Mouse (Mus musculus) CH12.LX (cell line): ENCODE measurements around the gene Atp8b3. TPM values are rescaled to one million over a fixed set of nuclear protein-coding genes. Genes with fewer than 3 reads are reported as not detected.
A peak's percentile ranks its signal among the peaks of the same experiment; 100 is the strongest.

Experiments
- DNase-seq: peaks from one replicate; pipeline ENCODE4 v3.0.0-alpha.2; 2013; ENCODE audit errors: extremely low read depth
- H3K27ac ChIP-seq: 2 replicates; pipeline ENCODE4 v1.5.1; 2012; ENCODE audit warnings: low read depth, mild to moderate bottlenecking, control low read depth, moderate library complexity; ENCODE audit not compliant: insufficient read depth
- H3K27me3 ChIP-seq: replicated peaks from 2 replicates; pipeline ENCODE3; 2012; ENCODE audit warnings: inconsistent platforms
- H3K36me3 ChIP-seq, 2 experiments: replicated peaks in 1 of 2; 2 replicates each; pipeline versions ENCODE3 to v1.6.1; 2012; ENCODE audit warnings: inconsistent platforms in 1 of 2, low read length in 1 of 2, mild to moderate bottlenecking in 1 of 2, mixed read lengths in 1 of 2, moderate library complexity in 1 of 2; ENCODE audit not compliant: control insufficient read depth in 1 of 2, insufficient read depth in 1 of 2
- H3K4me1 ChIP-seq, 2 experiments: 2 replicates each; pipeline ENCODE4 v1.6.1; 2012; ENCODE audit warnings: inconsistent platforms in 1 of 2, moderate library complexity in 1 of 2; ENCODE audit not compliant: insufficient read depth in 2 of 2, control insufficient read depth in 1 of 2
- H3K4me2 ChIP-seq: 2 replicates; pipeline ENCODE4 v1.6.1; 2012; ENCODE audit warnings: low read depth, mild to moderate bottlenecking, control low read depth; ENCODE audit not compliant: poor library complexity, insufficient read depth, severe bottlenecking
- H3K4me3 ChIP-seq, 3 experiments: fragments of 150-350 bp in 1 of 3; sonication (generic) in 1 of 3; replicated peaks in 1 of 3; 2 replicates each; pipeline versions ENCODE3 to v1.5.1; 2011 to 2012; ENCODE audit warnings: low read depth in 2 of 3, low read length in 2 of 3, mild to moderate bottlenecking in 2 of 3, moderate library complexity in 2 of 3, control low read depth in 1 of 3, improper control_type of control experiment in 1 of 3, inconsistent platforms in 1 of 3, mixed read lengths in 1 of 3; ENCODE audit not compliant: poor library complexity in 1 of 3
- H3K79me2 ChIP-seq: replicated peaks from 2 replicates; pipeline ENCODE4 v1.6.1; 2012; ENCODE audit warnings: mild to moderate bottlenecking, moderate library complexity; ENCODE audit not compliant: control insufficient read depth, poor library complexity, insufficient read depth, severe bottlenecking; ENCODE audit errors: extremely low read depth
- H3K9ac ChIP-seq: 2 replicates; pipeline ENCODE4 v1.6.1; 2012; ENCODE audit warnings: low read depth, mild to moderate bottlenecking, control low read depth, moderate library complexity; ENCODE audit not compliant: insufficient read depth
- H3K9me3 ChIP-seq: replicated peaks from 2 replicates; pipeline ENCODE3; 2012; ENCODE audit warnings: low read length, inconsistent platforms, mixed read lengths
- CHD1 ChIP-seq: IDR thresholded peaks from 2 replicates; pipeline ENCODE4 v1.6.1; 2012; ENCODE audit warnings: low read depth, low read length, improper control_type of control experiment, inconsistent platforms
- CHD2 ChIP-seq: IDR thresholded peaks from 2 replicates; pipeline ENCODE4 v1.6.1; 2011; ENCODE audit warnings: low read length, improper control_type of control experiment
- CTCF ChIP-seq, 2 experiments: IDR thresholded peaks in 1 of 2; conservative IDR thresholded peaks in 1 of 2; 2 replicates each; pipeline ENCODE4 v1.5.1; 2011 to 2012; ENCODE audit warnings: low read depth in 2 of 2, low read length in 2 of 2, improper control_type of control experiment in 1 of 2, inconsistent platforms in 1 of 2, mild to moderate bottlenecking in 1 of 2, moderate library complexity in 1 of 2
- E2F4 ChIP-seq: IDR thresholded peaks from 2 replicates; pipeline ENCODE4 v1.6.1; 2011; ENCODE audit warnings: low read depth, low read length, improper control_type of control experiment; ENCODE audit not compliant: insufficient replicate concordance
- HCFC1 ChIP-seq: IDR thresholded peaks from 2 replicates; pipeline ENCODE4 v1.6.1; 2012; ENCODE audit warnings: low read depth, mild to moderate bottlenecking, inconsistent platforms, low read length, improper control_type of control experiment
- IRF4 ChIP-seq: IDR thresholded peaks from 2 replicates; pipeline ENCODE4 v1.6.1; 2014; ENCODE audit warnings: low read depth, mild to moderate bottlenecking, inconsistent platforms, low read length, improper control_type of control experiment
- MAFK ChIP-seq: IDR thresholded peaks from 2 replicates; pipeline ENCODE4 v1.6.1; 2011; ENCODE audit warnings: low read length, improper control_type of control experiment; ENCODE audit not compliant: insufficient replicate concordance
- MAX ChIP-seq: IDR thresholded peaks from 2 replicates; pipeline ENCODE4 v1.6.1; 2011; ENCODE audit warnings: low read length, improper control_type of control experiment
- MEF2A ChIP-seq: IDR thresholded peaks from 2 replicates; pipeline ENCODE4 v1.6.1; 2014; ENCODE audit warnings: low read depth, mild to moderate bottlenecking, inconsistent platforms, low read length, improper control_type of control experiment, borderline replicate concordance
- MXI1 ChIP-seq: IDR thresholded peaks from 2 replicates; pipeline ENCODE4 v1.6.1; 2011; ENCODE audit warnings: mild to moderate bottlenecking, low read depth, low read length, improper control_type of control experiment
- NELFE ChIP-seq: IDR thresholded peaks from 2 replicates; pipeline ENCODE4 v1.6.1; 2011; ENCODE audit warnings: low read depth, low read length, improper control_type of control experiment
- NRF1 ChIP-seq: IDR thresholded peaks from 2 replicates; pipeline ENCODE4 v1.6.1; 2014; ENCODE audit warnings: low read depth, mild to moderate bottlenecking, inconsistent platforms, low read length, improper control_type of control experiment, moderate library complexity
- PAX5 ChIP-seq: IDR thresholded peaks from 2 replicates; pipeline ENCODE4 v1.6.1; 2012; ENCODE audit warnings: low read length, inconsistent platforms, mixed read lengths
- POLR2A ChIP-seq: IDR thresholded peaks from 2 replicates; pipeline ENCODE4 v1.6.1; 2011; ENCODE audit warnings: low read depth, mild to moderate bottlenecking, improper control_type of control experiment, low read length
- POLR2AphosphoS2 ChIP-seq: IDR thresholded peaks from 2 replicates; pipeline ENCODE4 v1.6.1; 2011; ENCODE audit warnings: low read depth, low read length, improper control_type of control experiment
- RAD21 ChIP-seq: IDR thresholded peaks from 2 replicates; pipeline ENCODE4 v1.6.1; 2011; ENCODE audit warnings: low read depth, mild to moderate bottlenecking, low read length, improper control_type of control experiment, moderate library complexity
- SIN3A ChIP-seq: IDR thresholded peaks from 2 replicates; pipeline ENCODE4 v1.6.1; 2012; ENCODE audit warnings: low read length, improper control_type of control experiment, inconsistent platforms
- SMC3 ChIP-seq: IDR thresholded peaks from 2 replicates; pipeline ENCODE4 v1.6.1; 2011; ENCODE audit warnings: low read depth, low read length, improper control_type of control experiment
- TBP ChIP-seq: conservative IDR thresholded peaks from 2 replicates; pipeline ENCODE4 v1.6.1; 2011; ENCODE audit warnings: low read depth, low read length, improper control_type of control experiment
- TCF12 ChIP-seq: IDR thresholded peaks from 2 replicates; pipeline ENCODE4 v1.6.1; 2014; ENCODE audit warnings: low read depth, mild to moderate bottlenecking, inconsistent platforms, low read length, improper control_type of control experiment
- UBTF ChIP-seq: IDR thresholded peaks from 2 replicates; pipeline ENCODE4 v1.6.1; 2012; ENCODE audit warnings: low read depth, mild to moderate bottlenecking, inconsistent platforms, low read length, improper control_type of control experiment, moderate library complexity
- USF1 ChIP-seq: IDR thresholded peaks from 2 replicates; pipeline ENCODE4 v1.6.1; 2014; ENCODE audit warnings: low read depth, mild to moderate bottlenecking, inconsistent platforms, low read length, improper control_type of control experiment
- ZC3H11A ChIP-seq: IDR thresholded peaks from 2 replicates; pipeline ENCODE4 v1.6.1; 2012; ENCODE audit warnings: low read depth, mild to moderate bottlenecking, inconsistent platforms, low read length, improper control_type of control experiment
- ZNF384 ChIP-seq: IDR thresholded peaks from 2 replicates; pipeline ENCODE4 v1.6.1; 2012; ENCODE audit warnings: low read depth, low read length, improper control_type of control experiment, inconsistent platforms
- dilution Hi-C: fragments of 300-500 bp; cut with MboI; formaldehyde crosslinking; loops from 2 replicates; pipeline ENCODE4 v1.14.3; 2020; ENCODE audit warnings: low sequenced_read_pairs; ENCODE audit not compliant: extremely low pct_unique_long_range_greater_than_20kb, extremely low pct_ligation_motif_present
- in situ Hi-C: fragments of 300-500 bp; cut with MboI; formaldehyde crosslinking; loops from 3 replicates; pipeline ENCODE4 v1.14.3; 2019; ENCODE audit warnings: low sequenced_read_pairs, low pct_ligation_motif_present, low pct_unique_long_range_greater_than_20kb, mixed read lengths
- polyA plus RNA-seq: library from polyadenylated mRNA; unstranded; fragments of >175 nt; gene quantifications from 2 replicates; pipeline ENCODE4 v1.2.1, GENCODE M21; 2012; ENCODE audit warnings: low read depth; ENCODE audit not compliant: insufficient read length
- total RNA-seq, 2 experiments: library from RNA; depleted of rRNA; stranded (reverse); fragments of 300-350 nt in 1 of 2; fragments of >200 nt in 1 of 2; gene quantifications; 2 replicates each; pipeline ENCODE4 v1.2.3; 2012 to 2014

The Atp8b3 gene
- total RNA-seq (2012; rRNA removed) (0.08 and 0.21 TPM in 2 replicates), total RNA-seq (2014; rRNA removed) (0.14 and 0.21 TPM in 2 replicates), polyA plus RNA-seq (0.11 and 0.27 TPM in 2 replicates)

GRCm38 (mm10) chr10:80538710-80539394 lies at the start of gene Atp8b3:
Atp8b3 (minus strand) TSS chr10:80539124.
- Histone ChIP-seq H3K36me3 (peaks cover 25 to 34% of the 10 kb centered on the region in 2 experiments), H3K27me3 (peaks cover 10% of the 10 kb centered on the region), H3K79me2 (no peaks in the 10 kb centered on the region), H3K4me3 (peak within 1 kb of the TSS; percentile 27 to 56 (median 41))
- dilution Hi-C loops, result no loop called here
- TF ChIP-seq POLR2AphosphoS2, result no peak; the same call in 1 of the 2 replicates
- TF ChIP-seq IRF4, result 0 out of 2 replicates have a peak, but pooled peaks have one; percentile 5
- TF ChIP-seq MAFK, result no peak
- TF ChIP-seq NELFE, result 0 out of 2 replicates have a peak, but pooled peaks have one; percentile 22
- TF ChIP-seq ZNF384, result no peak
- TF ChIP-seq MXI1, result 0 out of 2 replicates have a peak, but pooled peaks have one; percentile 28
- TF ChIP-seq RAD21, result peak; percentile 13
- peak; percentile 10; the same call in 1 of the 2 replicates for TF ChIP-seq SMC3
- no peak for TF ChIP-seq MEF2A
- no peak for TF ChIP-seq NRF1
- no peak for TF ChIP-seq TCF12
- no peak for TF ChIP-seq PAX5
- no peak for TF ChIP-seq USF1
- no peak for TF ChIP-seq CHD2
- TF ChIP-seq SIN3A, result no peak
- TF ChIP-seq ZC3H11A, result no peak
- TF ChIP-seq CHD1, result no peak
- TF ChIP-seq HCFC1, result no peak
- no peak for TF ChIP-seq UBTF
- peak; percentile 57; the same call in 1 of the 2 replicates for TF ChIP-seq POLR2A
- no peak for TF ChIP-seq TBP
- no peak for TF ChIP-seq E2F4
- TF ChIP-seq CTCF (conservative IDR thresholded peaks at IDR 0.05 in 1 of 2, IDR thresholded peaks at IDR 0.05 in 1 of 2; ENCODE audit: low read depth in 2 of 2, low read length in 2 of 2), result peak in 1 of 2 experiments; percentile 70; a peak in 2 of 4 replicates
- no peak for TF ChIP-seq MAX
- TF ChIP-seq, all 38 proteins: peak for 7
- peak within 1 kb of the TSS; percentile 38; the same call in 1 of the 2 replicates for H3K27ac ChIP-seq
- H3K4me1 ChIP-seq, result peaks cover 21 to 33% of the 10 kb centered on the region in 2 experiments
- peak within 1 kb of the TSS; percentile 82 for H3K4me2 ChIP-seq
- no peak within 1 kb of the TSS for H3K9ac ChIP-seq
- peak; percentile 98 for DNase-seq
- H3K9me3 ChIP-seq, result no peaks in the 10 kb centered on the region
- in situ Hi-C loops, result no loop called here
